18 mouse cellular contexts compared by ENCODE assay signal in the genomic region with DNA sequence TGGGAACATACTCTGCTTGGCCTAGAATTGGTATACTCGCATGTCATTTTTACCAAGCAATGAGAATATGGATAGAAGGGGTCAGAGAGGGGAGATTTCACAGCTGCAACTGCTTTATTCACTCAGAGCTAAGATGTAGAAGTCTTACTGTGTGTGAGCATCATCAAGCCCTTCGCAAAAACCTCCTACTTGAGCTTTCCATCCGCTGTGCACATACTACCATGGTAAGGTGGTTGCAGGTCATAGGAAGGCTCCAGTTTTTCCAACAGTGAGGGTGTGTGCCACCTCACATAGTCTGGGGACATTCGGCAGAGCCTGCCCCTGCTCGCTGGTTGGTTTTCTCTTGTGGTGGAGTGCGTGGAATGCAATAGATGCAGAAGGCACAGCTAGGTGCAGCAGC. TPM values are rescaled to one million over a fixed set of nuclear protein-coding genes. Genes with fewer than 3 reads are reported as not detected.
"Had no signal": no experiment of that assay in that cellular context is flagged by ENCODE, and none has a peak within 500 bp of the region (broad histone marks: within the 10 kb centered on the region; RNA-seq: fewer than 3 reads in every experiment).

No protein-coding gene starts in this region.

- H3K4me1 ChIP-seq: liver, embryonic 13.5 days had no signal

- H3K4me3 ChIP-seq: layer of hippocampus, adult 2 months; left cerebral cortex, adult 2 months; liver, embryonic 13.5 days had no signal

- H3K27me3 ChIP-seq: liver, embryonic 13.5 days had no signal

- H3K27ac ChIP-seq: kidney, postnatal 0 days; left cerebral cortex, adult 2 months; liver, embryonic 13.5 days had no signal

- H3K9ac ChIP-seq: liver, embryonic 13.5 days had no signal

- H3K9me3 ChIP-seq: liver, embryonic 13.5 days had no signal

- DNase-seq: kidney, adult 11 months; kidney, adult 8-10 months; kidney, postnatal 25 days; layer of hippocampus, adult 9-11 months; layer of hippocampus, postnatal 36 days; liver, embryonic 13.5 days; lung, adult 2 months; lung, postnatal 14 days; lung, postnatal 4 days; thymus, postnatal 25 days had no signal

- H3K4me2 ChIP-seq: liver, embryonic 13.5 days had no signal

RNA-seq across cellular contexts. Expression of gene Fbn1, which starts 52.2 kb away (rescaled TPM):
- total RNA-seq: megakaryocyte-erythroid progenitor cell, adult 5-6 weeks had no signal

RNA-seq across cellular contexts. Expression of gene Gm9913, which starts 55.1 kb away (rescaled TPM):
- total RNA-seq: liver, adult 2 months; megakaryocyte progenitor cell, adult 5-6 weeks; megakaryocyte-erythroid progenitor cell, adult 5-6 weeks had no signal
- polyA plus RNA-seq: liver, adult 2 months; liver, embryonic 13.5 days; liver, embryonic 16.5 days; midbrain, embryonic 14.5 days had no signal
